Mouse (Mus musculus): ENCODE results near the gene Lsg1.

The Lsg1 gene

GRCm38 (mm10) chr16:30515418-30515817, 72.0 kb downstream of the Lsg1 start:
- DNase-seq: no peak

GRCm38 (mm10) chr16:30513050-30514024, 74.1 kb downstream of the Lsg1 start:
- peak; percentile 73 for DNase-seq

GRCm38 (mm10) chr16:30512375-30513049, 74.9 kb downstream of the Lsg1 start:
- peak; percentile 91 for DNase-seq

GRCm38 (mm10) chr16:30511563-30512340, 75.6 kb downstream of the Lsg1 start:
- DNase-seq: no peak

GRCm38 (mm10) chr16:30510504-30511451, 76.6 kb downstream of the Lsg1 start:
- peak; percentile 92 for DNase-seq
